Mouse (Mus musculus) olfactory bulb, adult 2 months (tissue): ENCODE measurements around the gene 1110012L19Rik.
"Not testable (repeated sequence)": the region's sequence is repeated elsewhere in the genome, so short reads cannot be mapped to it uniquely, and the experiment has no call there.

ENCODE experiments used
- CTCF ChIP-seq: fragments of 200-500 bp; IDR thresholded peaks from 2 replicates; pipeline ENCODE4 v1.5.1; 2012; ENCODE audit warnings: low read depth, mild to moderate bottlenecking, low read length, moderate library complexity; ENCODE audit not compliant: insufficient read depth
- POLR2A ChIP-seq: fragments of 200-500 bp; IDR thresholded peaks from 2 replicates; pipeline ENCODE4 v1.6.1; 2012; ENCODE audit warnings: mild to moderate bottlenecking, low read depth, low read length, moderate library complexity; ENCODE audit not compliant: insufficient read depth

DNA sequence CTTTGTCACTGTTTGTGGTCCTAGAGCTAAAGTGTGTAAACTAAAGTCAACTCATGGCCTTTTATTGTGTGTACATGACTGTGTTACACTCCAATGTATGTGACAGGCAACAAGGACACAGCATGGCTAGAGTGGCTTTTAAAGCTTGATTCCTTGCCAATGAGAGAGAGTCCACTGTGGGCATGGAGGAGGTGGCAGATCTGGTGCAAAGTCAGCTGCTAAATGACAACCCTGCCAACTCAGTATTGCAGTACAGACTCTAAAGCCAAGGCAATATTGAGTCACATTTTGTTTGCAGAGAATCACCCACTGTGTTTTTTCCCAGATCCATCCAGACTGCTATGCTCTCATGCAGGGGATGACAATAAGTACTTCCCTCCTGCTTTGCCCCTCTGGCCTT lies 7.0 kb downstream of the 1110012L19Rik start:
- not testable (repeated sequence) for TF ChIP-seq POLR2A, CTCF
